9 mouse cellular contexts compared by ENCODE assay signal in genomic region chr9:75599191-75599841, GRCm38 (mm10). TPM values are rescaled to one million over a fixed set of nuclear protein-coding genes. Genes with fewer than 3 reads are reported as not detected.
DNase-seq lines count a peak whose midpoint lies in the region; ATAC-seq and TF ChIP-seq lines count a peak whose summit lies in the region.
"Had no signal": no experiment of that assay in that cellular context is flagged by ENCODE, and none has a peak within 500 bp of the region (broad histone marks: within the 10 kb centered on the region; RNA-seq: fewer than 3 reads in every experiment).

No protein-coding gene starts in this region.

- no peak overlapping the region for H3K4me3 ChIP-seq in hindbrain, embryonic 15.5 days
- no peak overlapping the region for H3K4me3 ChIP-seq in liver, postnatal 0 days (ENCODE audit: low read depth, low read length)

- H3K36me3 ChIP-seq in hindbrain, embryonic 15.5 days: peaks cover 22% of the 10 kb centered on the region
- H3K36me3 ChIP-seq in liver, postnatal 0 days (replicated peaks; ENCODE audit: insufficient read depth, low read length): no peaks in the 10 kb centered on the region

- peak; percentile 35 for DNase-seq in adrenal gland, postnatal 14 days
- DNase-seq in adrenal gland, adult 18-20 months (ENCODE audit: low spot score in 2 of 2): no peak
- DNase-seq in right cerebral cortex, postnatal 10 days (ENCODE audit: low spot score in 2 of 2): peak; percentile 83 to 87
- no peak for DNase-seq in right cerebral cortex, postnatal 25 days
- DNase-seq in lung, postnatal 14 days: peak; percentile 14
- DNase-seq in T-cell, adult 2 months (ENCODE audit: low spot score): no peak
- DNase-seq in liver, postnatal 0 days: no peak

- H3K27ac ChIP-seq in hindbrain, embryonic 15.5 days (replicated peaks): peak overlapping the region; percentile 21
- no peak overlapping the region for H3K27ac ChIP-seq in liver, postnatal 0 days (ENCODE audit: low read depth)

- H3K4me1 ChIP-seq in hindbrain, embryonic 15.5 days (replicated peaks): peaks cover 26% of the 10 kb centered on the region; the same call in 1 of the 2 replicates
- H3K4me1 ChIP-seq in liver, postnatal 0 days (ENCODE audit: insufficient read depth): no peaks in the 10 kb centered on the region

- TF ChIP-seq CTCF in liver, postnatal 0 days (IDR thresholded peaks at IDR 0.05; ENCODE audit: low read depth): no peak

- H3K9ac ChIP-seq in hindbrain, embryonic 15.5 days: no peak overlapping the region
- no peak overlapping the region for H3K9ac ChIP-seq in liver, postnatal 0 days (replicated peaks)

- H3K4me2 ChIP-seq in hindbrain, embryonic 15.5 days: no peak overlapping the region
- H3K4me2 ChIP-seq in liver, postnatal 0 days (ENCODE audit: low read depth, low read length): no peak overlapping the region

- H3K27me3 ChIP-seq in hindbrain, embryonic 15.5 days: no peaks in the 10 kb centered on the region
- H3K27me3 ChIP-seq in liver, postnatal 0 days (ENCODE audit: insufficient read depth, low read length): 0 out of 2 replicates have a peak, but pooled peaks cover 7% of the 10 kb centered on the region

- ATAC-seq in hindbrain, embryonic 15.5 days (ENCODE audit: low FRiP score, low read depth): peak; percentile 93
- ATAC-seq in liver, postnatal 0 days: no peak

- no peaks in the 10 kb centered on the region for H3K9me3 ChIP-seq in hindbrain, embryonic 15.5 days
- H3K9me3 ChIP-seq in liver, postnatal 0 days (ENCODE audit: low read length): no peaks in the 10 kb centered on the region

- no peak for TF ChIP-seq EP300 in liver, postnatal 0 days (IDR thresholded peaks at IDR 0.05; ENCODE audit: low read depth)

- 29% methylated on average over 5 of the region's 5 CpGs for WGBS in hindbrain, embryonic 15.5 days
- 54% methylated on average over 5 of the region's 5 CpGs for WGBS in liver, postnatal 0 days (ENCODE audit: insufficient replicate concordance)

RNA-seq across cellular contexts. Expression of gene Tmod2, which starts 11.8 kb away (rescaled TPM):
- 15.7 and 20.2 TPM in 2 replicates for total RNA-seq in adrenal gland, postnatal 14 days (2021)
- total RNA-seq in adrenal gland, adult 18-20 months (2021): 10 to 100 TPM; 11.3 to 13.4 TPM
- 262 and 271 TPM in 2 replicates for polyA plus RNA-seq in hindbrain, embryonic 15.5 days (2015; fragmentation: Nextera tagmentation; extraction: Ambion mirVana)
- 0.05 and 0.25 TPM in 2 replicates for polyA plus RNA-seq in liver, postnatal 0 days (2015; fragmentation: Nextera tagmentation; extraction: Ambion mirVana)
- total RNA-seq: common myeloid progenitor, adult 5-6 weeks had no signal

RNA-seq across cellular contexts. Expression of gene Lysmd2, which starts 26.2 kb away (rescaled TPM):
- 18.8 and 20.5 TPM in 2 replicates for total RNA-seq in adrenal gland, postnatal 14 days (2021)
- total RNA-seq in adrenal gland, adult 18-20 months (2021): 10 to 100 TPM; 11.5 to 12.9 TPM
- 33.2 and 35.4 TPM in 2 replicates for polyA plus RNA-seq in hindbrain, embryonic 15.5 days (2015; fragmentation: Nextera tagmentation; extraction: Ambion mirVana)
- 3.9 TPM in 2 replicates for polyA plus RNA-seq in liver, postnatal 0 days (2015; fragmentation: Nextera tagmentation; extraction: Ambion mirVana)

RNA-seq across cellular contexts. Expression of gene Tmod3, which starts 39.9 kb away (rescaled TPM):
- total RNA-seq in adrenal gland, postnatal 14 days (2021): 73.6 and 85.1 TPM in 2 replicates
- total RNA-seq in adrenal gland, adult 18-20 months (2021): 10 to 100 TPM; 57.4 to 60.2 TPM
- 80.8 and 84.5 TPM in 2 replicates for polyA plus RNA-seq in hindbrain, embryonic 15.5 days (2015; fragmentation: Nextera tagmentation; extraction: Ambion mirVana)
- 24.9 and 30.6 TPM in 2 replicates for polyA plus RNA-seq in liver, postnatal 0 days (2015; fragmentation: Nextera tagmentation; extraction: Ambion mirVana)

Comparison
In these comparisons a context has a peak if more than half of its experiments do, and no peak if none do; other contexts are left out.
1. DNase-seq: peak in adrenal gland, postnatal 14 days (single experiment), right cerebral cortex, postnatal 10 days (2 of 2) and lung, postnatal 14 days (single experiment); none in adrenal gland, adult 18-20 months (0 of 2), right cerebral cortex, postnatal 25 days (single experiment), T-cell, adult 2 months (single experiment) and liver, postnatal 0 days (single experiment).